In the genomic region with DNA sequence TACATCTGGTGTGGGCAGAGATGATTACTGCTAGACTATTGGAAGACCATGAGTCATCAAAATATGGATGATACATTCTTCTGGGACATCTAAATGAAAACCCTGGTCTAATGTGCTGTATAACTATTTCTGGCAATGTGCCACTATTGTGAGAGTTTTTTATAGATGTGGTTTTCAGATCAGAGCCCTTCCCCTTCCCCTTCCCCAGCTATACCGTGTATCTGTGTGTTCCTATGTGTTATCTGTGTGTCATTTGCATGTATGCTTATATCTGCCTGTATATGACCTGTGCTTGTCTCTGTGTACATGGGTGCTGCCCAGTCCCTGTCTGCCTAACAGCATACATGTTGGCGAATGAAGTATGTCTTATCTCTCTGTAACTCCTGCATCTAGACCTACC, we compare ENCODE assay signal across 15 mouse cellular contexts.
"Had no signal": no experiment of that assay in that cellular context is flagged by ENCODE, and none has a peak within 500 bp of the region (broad histone marks: within the 10 kb centered on the region; RNA-seq: fewer than 3 reads in every experiment).

No protein-coding gene starts in this region.

- H3K4me2 ChIP-seq: liver, embryonic 13.5 days; lung, embryonic 15.5 days had no signal

- DNase-seq: kidney, adult 2 months; kidney, postnatal 10 days; kidney, postnatal 36 days; layer of hippocampus, postnatal 36 days; liver, embryonic 13.5 days; lung, postnatal 10 days; lung, postnatal 36 days; midbrain, embryonic 14.5 days; thymus, adult 2 months; thymus, postnatal 14 days; thymus, postnatal 4 days had no signal

- H3K4me3 ChIP-seq: left cerebral cortex, adult 2 months; liver, embryonic 13.5 days; lung, embryonic 15.5 days had no signal

- H3K27me3 ChIP-seq: liver, embryonic 13.5 days; lung, embryonic 15.5 days had no signal

- H3K9me3 ChIP-seq: liver, embryonic 13.5 days; lung, embryonic 15.5 days had no signal

- ATAC-seq: intestine, postnatal 0 days had no signal

- H3K9ac ChIP-seq: liver, embryonic 13.5 days; lung, embryonic 15.5 days had no signal

- H3K4me1 ChIP-seq: liver, embryonic 13.5 days; lung, embryonic 15.5 days had no signal

- H3K27ac ChIP-seq: left cerebral cortex, adult 2 months; liver, embryonic 13.5 days; lung, embryonic 15.5 days; stomach, postnatal 0 days had no signal

- H3K36me3 ChIP-seq: liver, embryonic 13.5 days; lung, embryonic 15.5 days had no signal
